Mouse (Mus musculus) neural tube, postnatal 0 days (tissue): ENCODE measurements around the gene Stfa2l1. TPM values are rescaled to one million over a fixed set of nuclear protein-coding genes. Genes with fewer than 3 reads are reported as not detected.

Experiments
- polyA plus RNA-seq: library from polyadenylated mRNA; unstranded; fragments of >200 nt; fragmentation: Nextera tagmentation; extraction: Ambion mirVana; gene quantifications from 2 replicates; pipeline ENCODE4 v1.2.1, GENCODE M21; 2015

Stfa2l1 gene
- polyA plus RNA-seq, result 1.6 TPM in 1 of 2 replicates, not detected in the other

GRCm38 (mm10) chr16:36156402-36156975, at the start of gene Stfa2l1:
Gene Stfa2l1 (plus strand): TSS chr16:36156811.

GRCm38 (mm10) chr16:36131141-36131540, 25.5 kb upstream of the Stfa2l1 start, which contains the start of gene Csta1:
Gene Csta1 (minus strand): TSS chr16:36131241.

GRCm38 (mm10) chr16:36183912-36184311, 27.3 kb downstream of the Stfa2l1 start, which contains the start of gene Gm5483:
Gene Gm5483 (plus strand): TSS chr16:36184212.

GRCm38 (mm10) chr16:36209967-36210453, 53.4 kb downstream of the Stfa2l1 start, which contains the start of gene Gm5416:
Gene Gm5416 (plus strand): TSS chr16:36210403.

Other genes with a start within 250 kb of the Stfa2l1 start
- gene Parp9, start 218.3 kb upstream of the Stfa2l1 start, polyA plus RNA-seq, result 3.1 and 3.5 TPM in 2 replicates
- gene Dtx3l, start 217.7 kb upstream of the Stfa2l1 start, polyA plus RNA-seq, result 1.5 and 1.6 TPM in 2 replicates
- 39.8 and 40.0 TPM in 2 replicates for gene Kpna1, start 178.1 kb upstream of the Stfa2l1 start, polyA plus RNA-seq
- gene Wdr5b, start 115.6 kb upstream of the Stfa2l1 start, polyA plus RNA-seq, result 7.9 and 8.1 TPM in 2 replicates
- gene Fam162a, start 85.2 kb upstream of the Stfa2l1 start, polyA plus RNA-seq, result 156 and 169 TPM in 2 replicates
- gene Ccdc58, start 85.1 kb upstream of the Stfa2l1 start, polyA plus RNA-seq, result 25.9 and 29.3 TPM in 2 replicates
- gene Csta1, start 25.6 kb upstream of the Stfa2l1 start, polyA plus RNA-seq, result not detected in 2 replicates
- gene Gm5483, start 27.4 kb downstream of the Stfa2l1 start, polyA plus RNA-seq, result 1.1 and 2.6 TPM in 2 replicates
- not detected in 2 replicates for gene Gm5416, start 53.6 kb downstream of the Stfa2l1 start, polyA plus RNA-seq
- gene 2010005H15Rik, start 64.7 kb downstream of the Stfa2l1 start, polyA plus RNA-seq, result 0.71 and 1.1 TPM in 2 replicates
- 2.5 and 4.2 TPM in 2 replicates for gene Stfa1, start 120.1 kb downstream of the Stfa2l1 start, polyA plus RNA-seq
- gene BC117090, start 177.5 kb downstream of the Stfa2l1 start, polyA plus RNA-seq, result not detected in 2 replicates
- gene BC100530, start 210.9 kb downstream of the Stfa2l1 start, polyA plus RNA-seq, result 1.2 and 4.9 TPM in 2 replicates